Mouse (Mus musculus) brain, embryonic 14.5 days (tissue): Measurements from ENCODE around the gene Hist1h2ah.

Source experiments
- CTCF ChIP-seq: fragments of 200-500 bp; IDR thresholded peaks from 2 replicates; pipeline ENCODE4 v1.5.1; 2012; ENCODE audit warnings: inconsistent platforms, mild to moderate bottlenecking, moderate library complexity, borderline replicate concordance; ENCODE audit not compliant: insufficient read depth, insufficient read length; ENCODE audit errors: extremely low read depth
- POLR2A ChIP-seq: fragments of 200-500 bp; IDR thresholded peaks from 2 replicates; pipeline ENCODE4 v1.6.1; 2012; ENCODE audit warnings: mild to moderate bottlenecking, inconsistent platforms, borderline replicate concordance; ENCODE audit not compliant: poor library complexity, insufficient read depth, insufficient read length, severe bottlenecking; ENCODE audit errors: extremely low read depth

- TF ChIP-seq CTCF (no peak), POLR2A (no peak)
Observed at GRCm38 (mm10) chr13:22036149-22036956, 985 bp upstream of the Hist1h2ah start.
